Mouse (Mus musculus): ENCODE data around the gene Pcdh15.

GRCm38 (mm10) chr10:74203650-74204049 is 1104.5 kb downstream of the Pcdh15 start:
- TF ChIP-seq CTCF (IDR thresholded peaks at IDR 0.05; ENCODE audit: control insufficient read depth, insufficient read depth, insufficient replicate concordance, low read depth, low read length) (no peak), POLR2A (IDR thresholded peaks at IDR 0.05; ENCODE audit: control insufficient read depth, low read depth, low read length) (no peak)

Data from testis, adult 2 months (tissue).